Mouse (Mus musculus): ENCODE measurements around the gene Smyd3. TPM values are rescaled to one million over a fixed set of nuclear protein-coding genes. Genes with fewer than 3 reads are reported as not detected.

Gene Smyd3
- polyA plus RNA-seq, 1 experiment from 2014 or later: 16.7 TPM

DNA sequence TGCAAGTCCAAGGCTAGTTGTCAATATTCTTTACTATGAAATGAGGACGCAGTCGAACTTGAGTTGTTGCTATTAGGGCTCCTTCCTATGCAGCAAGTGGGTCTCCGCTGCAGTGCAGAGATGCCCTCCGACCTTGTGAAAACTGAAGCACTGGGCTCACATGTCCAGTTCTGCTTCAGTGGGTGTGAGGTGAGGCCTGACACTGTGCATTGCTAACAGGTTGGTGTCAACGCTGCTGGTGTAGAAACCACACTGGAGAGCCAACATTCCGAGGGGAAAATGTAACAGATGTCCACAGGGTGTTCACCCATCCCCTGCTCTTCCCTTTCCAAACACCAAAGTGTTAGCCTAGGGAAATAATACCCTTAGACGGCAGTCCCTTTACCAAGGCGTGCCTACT lies 43.1 kb downstream of the Smyd3 start:
- H3K36me3 ChIP-seq (ENCODE audit: control insufficient read depth, insufficient read depth, low read length): no peaks in the 10 kb centered on the region; the same call in 1 of the 2 replicates
- H3K9ac ChIP-seq (ENCODE audit: low read depth, low read length): no peak overlapping the region
- peaks cover 4% of the 10 kb centered on the region; the same call in 1 of the 2 replicates for H3K9me3 ChIP-seq (ENCODE audit: control insufficient read depth, low read length)
- no peak overlapping the region for H3K4me3 ChIP-seq (ENCODE audit: low read length)
- no peaks in the 10 kb centered on the region for H3K27me3 ChIP-seq (replicated peaks; ENCODE audit: control insufficient read depth, insufficient read depth, low read length)
- no peak overlapping the region for H3K27ac ChIP-seq (ENCODE audit: low read length)
- no peaks in the 10 kb centered on the region for H3K4me1 ChIP-seq (ENCODE audit: control insufficient read depth, insufficient read depth, low read length)
- WGBS: 88% methylated on average over 8 of the region's 8 CpGs
- ATAC-seq: no peak
- no peak overlapping the region for H3K4me2 ChIP-seq (ENCODE audit: low read depth, low read length)

DNA sequence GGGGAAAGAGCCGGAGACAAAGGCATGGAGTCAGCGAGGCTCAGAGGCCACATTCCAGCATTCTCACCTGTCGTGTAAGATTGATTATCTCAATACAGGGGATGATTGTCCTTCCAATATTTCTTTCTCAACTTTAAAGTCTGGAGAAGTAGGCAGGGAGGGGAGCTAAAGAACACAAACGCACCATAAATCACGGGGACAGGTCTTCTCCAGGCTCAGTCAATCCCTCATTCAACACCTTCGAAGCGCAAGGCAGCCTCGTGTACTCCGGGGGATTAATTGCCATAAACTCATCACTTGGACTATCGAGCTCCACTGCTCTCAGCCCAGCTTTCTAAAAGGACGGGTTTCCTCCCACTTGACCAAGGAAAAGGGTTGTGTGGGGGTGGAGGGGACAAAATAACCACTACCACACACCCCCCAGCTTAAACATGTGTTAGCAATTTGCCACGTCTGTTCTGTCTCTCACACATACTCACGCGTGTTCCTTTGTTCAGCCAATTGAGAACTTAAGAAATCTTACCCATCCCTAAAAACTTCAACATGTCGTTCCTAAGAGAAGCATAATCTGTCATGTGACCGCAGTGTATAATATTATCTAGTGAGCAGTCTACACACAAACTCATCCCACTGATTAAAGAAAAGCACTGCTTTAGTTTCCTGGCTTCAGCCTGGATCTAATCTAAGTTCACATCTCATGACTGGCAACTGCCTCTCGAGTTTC lies 43.8 kb downstream of the Smyd3 start:
- 58% methylated on average over 17 of the region's 17 CpGs for WGBS
- Histone ChIP-seq H3K9ac (ENCODE audit: low read depth, low read length) (no peak overlapping the region), H3K4me2 (ENCODE audit: low read depth, low read length) (no peak overlapping the region), H3K4me1 (ENCODE audit: control insufficient read depth, insufficient read depth, low read length) (no peaks in the 10 kb centered on the region), H3K27me3 (replicated peaks; ENCODE audit: control insufficient read depth, insufficient read depth, low read length) (no peaks in the 10 kb centered on the region), H3K4me3 (ENCODE audit: low read length) (no peak overlapping the region), H3K36me3 (ENCODE audit: control insufficient read depth, insufficient read depth, low read length) (no peaks in the 10 kb centered on the region; the same call in 1 of the 2 replicates), H3K27ac (ENCODE audit: low read length) (no peak overlapping the region), H3K9me3 (ENCODE audit: control insufficient read depth, low read length) (peaks cover 4% of the 10 kb centered on the region; the same call in 1 of the 2 replicates)
- ATAC-seq: no peak

DNA sequence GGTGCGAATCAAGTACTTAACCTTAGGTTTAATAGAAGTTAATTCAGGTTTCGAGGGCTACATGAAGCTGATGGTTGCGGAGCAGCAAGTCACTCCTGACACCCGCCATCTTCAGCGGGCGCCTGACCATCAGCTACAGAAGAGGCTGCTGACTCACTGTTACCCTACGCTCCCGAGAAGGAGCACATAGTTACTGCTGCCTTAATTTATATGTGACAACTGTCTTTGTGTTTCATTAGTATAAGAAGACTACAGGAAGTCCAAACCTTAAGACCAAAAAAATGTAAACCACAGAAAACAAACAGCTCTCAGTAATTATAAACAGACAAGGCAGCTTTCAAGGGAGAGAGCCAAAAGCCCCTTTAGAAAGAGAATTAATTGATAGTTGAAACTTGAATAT lies 49.9 kb downstream of the Smyd3 start:
- Histone ChIP-seq H3K4me1 (ENCODE audit: control insufficient read depth, insufficient read depth, low read length) (no peaks in the 10 kb centered on the region), H3K4me2 (ENCODE audit: low read depth, low read length) (no peak overlapping the region), H3K9ac (ENCODE audit: low read depth, low read length) (no peak overlapping the region), H3K36me3 (ENCODE audit: control insufficient read depth, insufficient read depth, low read length) (no peaks in the 10 kb centered on the region; the same call in 1 of the 2 replicates), H3K9me3 (ENCODE audit: control insufficient read depth, low read length) (peaks cover 4% of the 10 kb centered on the region; the same call in 1 of the 2 replicates), H3K27me3 (replicated peaks; ENCODE audit: control insufficient read depth, insufficient read depth, low read length) (no peaks in the 10 kb centered on the region), H3K4me3 (ENCODE audit: low read length) (no peak overlapping the region), H3K27ac (ENCODE audit: low read length) (no peak overlapping the region)
- WGBS: 81% methylated on average over 8 of the region's 8 CpGs
- ATAC-seq: no peak

DNA sequence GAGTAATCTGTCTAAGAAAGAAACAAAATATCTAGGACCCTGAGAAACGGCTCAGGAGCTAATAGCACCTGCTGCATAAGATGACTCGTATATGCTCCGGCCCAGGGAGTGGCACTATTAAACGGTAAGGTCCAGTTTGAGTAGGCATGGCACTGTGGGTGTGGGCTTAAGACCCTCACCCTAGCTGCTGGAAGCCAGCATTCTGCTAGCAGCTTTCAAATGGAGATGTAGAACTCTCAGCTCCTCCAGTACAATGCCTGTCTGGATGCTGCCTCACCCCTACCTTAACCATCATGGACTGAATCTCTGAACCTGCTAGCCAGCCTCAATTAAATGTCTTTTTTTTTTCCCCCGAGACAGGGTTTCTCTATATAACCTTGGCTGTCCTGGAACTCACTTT lies 55.5 kb downstream of the Smyd3 start:
- WGBS: 87% methylated on average over 5 of the region's 5 CpGs
- H3K27me3 ChIP-seq (replicated peaks; ENCODE audit: control insufficient read depth, insufficient read depth, low read length): no peaks in the 10 kb centered on the region
- no peak for ATAC-seq
- H3K4me1 ChIP-seq (ENCODE audit: control insufficient read depth, insufficient read depth, low read length): peaks cover 3% of the 10 kb centered on the region; the same call in 1 of the 2 replicates
- no peak overlapping the region for H3K4me2 ChIP-seq (ENCODE audit: low read depth, low read length)
- H3K4me3 ChIP-seq (ENCODE audit: low read length): no peak overlapping the region
- no peaks in the 10 kb centered on the region for H3K36me3 ChIP-seq (ENCODE audit: control insufficient read depth, insufficient read depth, low read length)
- H3K27ac ChIP-seq (ENCODE audit: low read length): no peak overlapping the region
- H3K9ac ChIP-seq (ENCODE audit: low read depth, low read length): no peak overlapping the region
- no peaks in the 10 kb centered on the region for H3K9me3 ChIP-seq (ENCODE audit: control insufficient read depth, low read length)

DNA sequence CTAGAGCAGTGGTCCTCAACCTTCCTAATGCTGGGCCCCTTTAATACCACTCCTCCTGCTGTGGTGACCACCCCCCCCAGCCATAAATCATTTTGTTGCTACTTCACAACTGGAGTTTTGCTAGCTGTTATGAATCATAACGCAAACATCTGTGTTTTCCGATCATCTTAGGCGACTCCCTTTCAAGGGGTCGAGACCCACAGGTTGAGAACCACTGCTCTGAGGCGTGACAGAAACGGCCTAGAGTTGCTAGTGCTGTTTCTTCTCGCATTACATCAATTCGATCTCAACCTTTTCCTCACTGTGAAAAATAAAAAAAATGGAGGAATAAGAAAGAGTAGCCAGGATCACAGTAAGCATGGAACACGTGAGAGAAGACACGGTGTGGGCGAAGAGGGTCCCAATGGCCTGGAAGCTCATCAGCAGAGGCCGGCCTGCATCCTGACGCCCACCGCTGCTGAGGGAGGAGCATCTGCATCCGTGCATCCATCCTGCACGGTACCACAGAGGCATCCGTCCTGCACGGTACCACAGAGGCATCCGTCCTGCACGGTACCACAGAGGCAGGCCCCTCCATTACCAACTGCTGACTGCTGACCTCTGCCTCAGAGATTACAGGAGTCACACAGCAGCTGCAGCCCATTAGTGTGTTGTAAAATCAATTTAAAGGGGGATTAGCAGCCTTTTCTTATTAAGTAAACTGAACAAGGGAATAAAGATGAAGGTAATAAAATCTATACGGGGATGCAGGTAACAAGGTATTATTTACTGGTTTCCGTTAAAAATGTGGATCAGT lies 56.6 kb downstream of the Smyd3 start:
- Histone ChIP-seq H3K4me2 (ENCODE audit: low read depth, low read length) (no peak overlapping the region), H3K4me3 (ENCODE audit: low read length) (no peak overlapping the region), H3K27ac (ENCODE audit: low read length) (no peak overlapping the region), H3K9me3 (ENCODE audit: control insufficient read depth, low read length) (no peaks in the 10 kb centered on the region), H3K27me3 (replicated peaks; ENCODE audit: control insufficient read depth, insufficient read depth, low read length) (no peaks in the 10 kb centered on the region), H3K9ac (ENCODE audit: low read depth, low read length) (no peak overlapping the region), H3K4me1 (ENCODE audit: control insufficient read depth, insufficient read depth, low read length) (peaks cover 3% of the 10 kb centered on the region; the same call in 1 of the 2 replicates), H3K36me3 (ENCODE audit: control insufficient read depth, insufficient read depth, low read length) (no peaks in the 10 kb centered on the region)
- WGBS: 74% methylated on average over 22 of the region's 22 CpGs
- ATAC-seq: no peak

DNA sequence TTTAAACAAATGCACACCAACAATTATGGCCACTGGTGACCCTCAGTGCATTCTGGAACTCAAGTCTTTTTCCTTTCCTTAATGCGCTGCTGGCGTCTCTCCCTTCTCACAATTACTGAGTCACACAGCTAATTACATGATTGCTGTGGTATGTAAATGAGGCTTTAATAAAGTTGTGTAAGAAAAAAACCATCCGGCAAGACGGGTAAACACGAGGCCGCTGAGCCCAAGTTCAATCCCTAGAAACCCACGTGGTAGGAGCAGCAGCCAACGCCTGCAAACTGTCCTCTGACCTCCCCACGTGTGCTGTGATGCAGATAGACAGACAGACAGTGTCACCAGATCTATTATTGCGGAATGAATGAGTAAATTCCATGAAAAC lies 58.9 kb downstream of the Smyd3 start:
- Histone ChIP-seq H3K27me3 (replicated peaks; ENCODE audit: control insufficient read depth, insufficient read depth, low read length) (no peaks in the 10 kb centered on the region), H3K4me2 (ENCODE audit: low read depth, low read length) (no peak overlapping the region), H3K4me3 (ENCODE audit: low read length) (no peak overlapping the region), H3K4me1 (ENCODE audit: control insufficient read depth, insufficient read depth, low read length) (peaks cover 5% of the 10 kb centered on the region; the same call in 1 of the 2 replicates), H3K9ac (ENCODE audit: low read depth, low read length) (no peak overlapping the region), H3K9me3 (ENCODE audit: control insufficient read depth, low read length) (no peaks in the 10 kb centered on the region), H3K27ac (ENCODE audit: low read length) (no peak overlapping the region), H3K36me3 (ENCODE audit: control insufficient read depth, insufficient read depth, low read length) (no peaks in the 10 kb centered on the region)
- no peak for ATAC-seq
- 65% methylated on average over 10 of the region's 10 CpGs for WGBS

DNA sequence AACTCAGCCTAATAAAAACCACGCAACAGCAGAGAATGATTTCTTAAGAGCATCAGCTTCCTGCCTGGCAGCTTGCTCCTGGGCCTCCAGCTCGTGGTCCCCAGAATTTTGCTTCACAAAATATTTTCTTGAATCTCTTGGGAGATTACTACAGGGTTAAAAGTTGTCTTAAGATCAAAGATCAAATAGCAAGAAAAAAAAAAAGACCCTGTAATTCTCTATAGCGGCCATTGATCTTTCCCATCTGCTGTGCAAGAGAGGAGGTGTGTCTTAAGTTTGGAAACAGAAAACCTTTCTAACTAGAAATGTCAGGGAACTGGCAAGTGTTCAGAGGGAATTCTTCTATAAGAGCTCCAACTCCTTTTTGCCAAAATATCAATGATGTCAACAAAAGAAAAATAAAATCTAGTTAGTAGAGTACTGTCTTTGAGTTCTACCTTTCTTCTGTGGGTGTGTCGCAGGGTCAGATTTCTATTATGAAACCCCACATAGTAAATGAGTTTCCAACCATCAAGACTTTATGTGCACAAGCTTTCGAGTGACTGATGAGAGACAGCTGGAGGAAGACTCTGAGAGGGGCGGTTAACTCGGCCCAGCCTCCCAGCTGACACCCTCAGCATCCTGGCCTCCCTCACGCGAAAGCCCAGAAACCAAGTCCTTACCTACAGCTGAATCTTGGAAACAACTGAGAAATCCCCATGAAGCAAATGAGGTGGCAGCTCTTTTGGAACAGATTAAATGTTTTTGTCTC lies 59.4 kb downstream of the Smyd3 start:
- no peak overlapping the region for H3K27ac ChIP-seq (ENCODE audit: low read length)
- peaks cover 5% of the 10 kb centered on the region; the same call in 1 of the 2 replicates for H3K4me1 ChIP-seq (ENCODE audit: control insufficient read depth, insufficient read depth, low read length)
- H3K4me3 ChIP-seq (ENCODE audit: low read length): no peak overlapping the region
- 36% methylated on average over 9 of the region's 9 CpGs for WGBS
- no peak overlapping the region for H3K9ac ChIP-seq (ENCODE audit: low read depth, low read length)
- H3K27me3 ChIP-seq (replicated peaks; ENCODE audit: control insufficient read depth, insufficient read depth, low read length): no peaks in the 10 kb centered on the region
- H3K4me2 ChIP-seq (ENCODE audit: low read depth, low read length): no peak overlapping the region
- ATAC-seq: 0 out of 2 replicates have a peak, but pooled peaks have one; percentile 31
- H3K36me3 ChIP-seq (ENCODE audit: control insufficient read depth, insufficient read depth, low read length): no peaks in the 10 kb centered on the region
- no peaks in the 10 kb centered on the region for H3K9me3 ChIP-seq (ENCODE audit: control insufficient read depth, low read length)

DNA sequence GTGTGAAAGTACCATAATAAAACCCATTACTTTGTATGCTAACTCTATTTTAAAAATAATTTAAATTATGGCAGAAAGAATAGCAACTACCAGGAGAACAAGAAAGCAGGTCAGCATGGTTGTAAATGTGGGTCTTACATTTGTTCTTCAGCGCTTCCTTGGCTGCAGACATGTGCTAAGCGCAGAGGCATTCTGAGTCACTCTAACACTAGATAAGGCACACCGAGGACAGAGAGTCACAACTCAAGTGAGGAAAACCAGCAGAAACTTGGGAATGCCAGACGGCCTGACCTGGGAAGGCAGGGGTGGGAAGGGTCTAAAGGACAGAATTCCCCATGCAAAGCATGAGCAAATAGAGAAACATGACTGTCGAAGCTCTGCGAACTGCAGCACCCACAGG lies 63.2 kb downstream of the Smyd3 start:
- no peak overlapping the region for H3K27ac ChIP-seq (ENCODE audit: low read length)
- no peaks in the 10 kb centered on the region for H3K9me3 ChIP-seq (ENCODE audit: control insufficient read depth, low read length)
- peaks cover 5% of the 10 kb centered on the region; the same call in 1 of the 2 replicates for H3K4me1 ChIP-seq (ENCODE audit: control insufficient read depth, insufficient read depth, low read length)
- H3K9ac ChIP-seq (ENCODE audit: low read depth, low read length): no peak overlapping the region
- no peak overlapping the region for H3K4me2 ChIP-seq (ENCODE audit: low read depth, low read length)
- ATAC-seq: peak; percentile 65
- 57% methylated on average over 6 of the region's 6 CpGs for WGBS
- no peaks in the 10 kb centered on the region for H3K36me3 ChIP-seq (ENCODE audit: control insufficient read depth, insufficient read depth, low read length)
- no peak overlapping the region for H3K4me3 ChIP-seq (ENCODE audit: low read length)
- H3K27me3 ChIP-seq (replicated peaks; ENCODE audit: control insufficient read depth, insufficient read depth, low read length): no peaks in the 10 kb centered on the region

DNA sequence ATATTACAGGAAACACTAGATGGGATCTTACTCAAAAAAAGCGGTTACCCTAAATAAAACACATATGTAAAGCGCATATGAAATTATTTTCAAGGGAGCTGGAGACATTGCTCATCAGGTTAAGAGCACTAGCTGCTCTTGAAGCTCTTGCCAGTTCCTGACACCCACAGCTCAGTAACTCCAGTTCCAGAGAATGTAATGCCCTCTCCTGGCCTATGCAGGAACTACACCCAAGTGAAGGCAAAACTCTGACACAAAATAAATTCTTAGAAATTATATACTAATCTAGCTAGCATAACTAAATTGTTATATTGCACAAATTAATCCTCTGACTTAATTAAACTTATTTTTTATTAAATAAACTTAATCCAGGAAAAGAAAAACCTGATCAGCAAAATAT lies 66.6 kb downstream of the Smyd3 start:
- Histone ChIP-seq H3K9me3 (ENCODE audit: control insufficient read depth, low read length) (no peaks in the 10 kb centered on the region), H3K27ac (ENCODE audit: low read length) (no peak overlapping the region), H3K4me3 (ENCODE audit: low read length) (no peak overlapping the region), H3K36me3 (ENCODE audit: control insufficient read depth, insufficient read depth, low read length) (no peaks in the 10 kb centered on the region), H3K4me1 (ENCODE audit: control insufficient read depth, insufficient read depth, low read length) (peaks cover 2% of the 10 kb centered on the region; the same call in 1 of the 2 replicates), H3K4me2 (ENCODE audit: low read depth, low read length) (no peak overlapping the region), H3K9ac (ENCODE audit: low read depth, low read length) (no peak overlapping the region), H3K27me3 (replicated peaks; ENCODE audit: control insufficient read depth, insufficient read depth, low read length) (no peaks in the 10 kb centered on the region)
- WGBS: 92% methylated on average over 2 of the region's 2 CpGs
- ATAC-seq: no peak

All from intestine, embryonic 16.5 days (tissue).